Mouse (Mus musculus) spleen, postnatal 36 days (tissue): ENCODE data around the gene Mctp2.
A peak's percentile ranks its signal among the peaks of the same experiment; 100 is the strongest.
"Not testable (repeated sequence)": the region's sequence is repeated elsewhere in the genome, so short reads cannot be mapped to it uniquely, and the experiment has no call there.

ENCODE experiments used
- DNase-seq, 2 experiments: peaks; one replicate each; pipeline ENCODE4 v3.0.0; 2022; ENCODE audit warnings: low spot score in 2 of 2, mixed read lengths in 1 of 2

The Mctp2 gene

DNA sequence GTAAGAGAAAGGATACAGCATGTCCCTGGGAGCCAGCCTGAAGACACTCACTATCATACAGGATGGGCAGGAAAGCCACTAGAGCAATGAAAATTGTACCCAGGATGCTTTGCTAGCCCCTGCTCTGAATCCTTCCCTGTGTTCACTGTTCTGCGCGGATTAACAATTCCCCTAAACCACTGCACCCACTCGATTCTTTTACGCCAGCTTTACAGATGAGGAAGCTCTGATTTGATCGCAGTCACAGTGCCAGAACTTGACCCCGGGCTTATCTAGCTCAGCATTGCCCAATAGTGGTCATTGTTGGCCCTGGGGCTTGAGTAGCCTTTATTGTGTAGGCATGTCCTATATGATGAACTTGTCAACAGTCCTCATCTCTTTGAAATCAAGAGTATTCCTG is 34.9 kb downstream of the Mctp2 start:
- no peak for DNase-seq

DNA sequence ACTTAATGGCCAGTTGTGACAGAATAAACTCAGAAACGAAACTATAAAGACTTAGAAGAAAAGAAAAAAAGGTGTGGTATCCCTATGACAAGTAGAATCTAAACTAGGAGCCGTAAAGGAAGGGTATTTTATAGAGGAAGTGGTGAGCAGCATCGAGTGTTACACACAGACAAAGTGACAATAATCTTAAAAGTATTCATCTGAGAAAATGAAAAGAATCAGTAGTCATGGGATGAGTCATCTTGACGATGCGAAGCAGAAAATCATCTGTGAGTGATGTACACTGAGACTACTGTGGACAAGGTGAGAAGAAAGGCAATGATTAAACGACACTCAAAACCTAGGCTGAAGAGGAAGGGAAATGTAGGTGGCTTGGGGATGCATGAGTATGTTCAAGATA is 36.4 kb downstream of the Mctp2 start:
- no peak for DNase-seq

DNA sequence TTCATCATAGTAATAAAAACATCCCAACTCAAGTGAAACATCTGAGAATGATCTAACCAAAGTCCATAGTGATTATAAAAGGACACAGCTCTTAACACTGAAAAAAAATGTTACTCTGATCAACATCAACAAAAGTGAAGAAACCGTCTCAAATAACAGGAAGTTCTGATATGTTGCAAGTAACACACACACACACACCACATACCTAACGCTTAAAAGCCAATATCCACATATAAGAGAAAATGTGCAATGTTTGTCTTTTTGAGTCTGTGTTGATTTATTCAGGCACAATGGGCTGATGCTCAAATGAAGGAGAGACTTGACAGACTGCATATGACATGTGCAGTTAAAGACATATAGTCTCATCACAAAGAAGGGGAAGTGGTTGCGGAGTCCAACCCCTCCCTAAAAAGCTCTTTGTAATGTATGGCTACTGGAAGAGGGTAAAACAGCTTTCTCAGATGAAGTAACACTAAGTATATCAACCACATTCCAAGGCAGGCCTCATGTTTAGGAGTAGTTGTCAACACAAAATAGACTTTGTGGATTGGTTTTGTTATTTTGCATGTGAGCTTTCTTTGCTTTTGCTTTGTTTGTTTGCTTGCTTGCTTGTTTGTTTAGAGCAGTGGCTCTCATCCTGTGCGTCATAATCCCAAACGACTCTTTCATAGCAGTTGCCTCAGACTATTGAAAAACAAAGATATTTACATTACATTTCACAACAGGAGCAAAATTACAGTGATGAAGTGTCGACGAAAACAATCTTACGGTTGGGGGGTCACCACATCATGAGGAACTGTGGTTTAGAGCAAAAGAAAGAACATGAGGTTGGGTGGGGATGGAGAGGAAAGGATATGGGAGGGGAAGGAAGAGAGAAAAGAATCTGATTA is 45.4 kb downstream of the Mctp2 start:
- peak; percentile 36 to 41 for DNase-seq

DNA sequence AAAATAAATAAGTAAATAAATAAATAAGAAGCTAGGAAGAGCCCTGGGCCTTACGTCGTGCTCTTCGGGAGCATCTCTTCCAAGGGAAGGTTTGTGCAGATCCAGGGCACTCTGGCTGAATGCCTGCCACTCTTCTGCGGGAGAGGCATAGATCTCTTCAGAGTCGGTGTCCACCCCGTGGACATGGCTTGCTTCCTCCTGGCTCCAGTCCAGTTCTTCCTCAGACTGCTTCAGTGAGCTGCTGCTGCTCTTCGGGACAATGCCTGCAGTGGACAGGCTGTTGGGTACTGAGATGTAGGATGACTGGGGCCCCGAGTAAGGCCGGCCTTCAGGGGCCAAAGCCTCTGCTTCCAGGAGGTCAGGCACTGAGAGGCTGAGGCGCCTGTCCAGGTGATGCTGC is 47.4 kb downstream of the Mctp2 start:
- no peak for DNase-seq

DNA sequence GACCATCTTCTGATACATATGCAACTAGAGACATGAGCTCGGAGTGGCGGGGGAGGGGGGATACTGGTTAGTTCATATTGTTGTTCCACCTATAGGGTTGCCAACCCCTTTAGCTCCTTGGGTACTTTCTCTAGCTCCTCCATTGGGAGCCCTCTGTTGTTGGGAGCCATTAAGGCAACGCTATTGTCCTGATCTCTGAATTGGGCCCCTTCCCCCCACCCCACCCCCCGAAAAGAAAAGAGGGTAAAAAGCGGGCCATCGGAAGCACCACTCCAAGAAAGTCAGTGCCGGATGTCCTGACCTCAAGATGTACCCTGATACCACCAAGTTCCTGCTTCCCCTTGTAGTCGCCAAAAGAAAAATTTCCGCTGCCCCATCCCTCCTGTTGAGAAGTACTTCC is 56.1 kb downstream of the Mctp2 start:
- DNase-seq, result not testable (repeated sequence)

DNA sequence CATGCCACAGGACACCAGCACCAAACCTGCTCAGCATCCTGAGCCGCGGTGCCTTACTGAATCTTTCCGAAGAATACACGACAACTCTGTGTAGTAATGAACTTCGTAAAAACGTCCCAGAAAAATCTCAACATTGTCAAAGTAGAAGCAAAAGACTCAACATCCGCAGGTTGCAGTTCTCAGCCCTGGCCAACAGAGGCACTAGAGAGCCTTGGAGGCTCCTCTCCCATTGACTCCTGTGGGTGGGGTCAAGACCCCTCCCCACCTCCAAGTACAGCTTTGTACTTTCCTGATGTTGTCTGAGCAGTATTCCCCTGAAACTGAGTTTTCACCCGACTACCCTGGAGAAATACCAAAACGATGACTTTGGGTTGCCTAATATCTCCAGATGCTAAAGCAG is 65.1 kb downstream of the Mctp2 start:
- no peak for DNase-seq

DNA sequence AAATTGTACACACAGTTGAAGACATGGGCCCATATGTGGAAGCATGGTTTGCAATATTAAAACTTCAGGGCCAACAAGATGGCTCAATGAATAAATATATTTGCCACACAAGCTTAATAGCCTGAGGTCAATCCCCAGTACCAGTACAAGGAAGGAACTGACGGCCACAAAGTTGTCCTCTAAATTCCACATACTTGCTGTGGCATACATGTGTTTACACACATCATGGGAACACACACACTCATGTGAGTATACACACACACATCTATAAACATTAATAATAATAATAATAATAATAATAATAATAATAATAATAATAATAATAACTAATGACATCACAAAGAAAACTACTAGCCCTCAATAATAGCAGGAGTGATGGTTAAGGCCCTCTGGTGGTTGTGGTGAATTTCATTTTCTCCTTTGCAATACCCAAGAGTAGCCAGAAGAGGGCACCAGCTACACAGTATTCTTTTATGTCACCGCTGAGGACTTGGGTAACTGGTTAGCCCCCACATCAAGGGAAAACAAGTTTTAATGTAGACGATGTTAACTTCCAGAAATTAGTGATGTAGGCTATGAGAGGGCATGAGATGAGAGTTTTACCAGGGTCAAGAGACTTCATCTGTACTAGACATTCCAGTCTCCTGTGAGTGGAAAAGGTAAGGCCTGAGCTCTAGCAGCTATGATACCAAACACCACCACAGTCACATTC is 66.5 kb downstream of the Mctp2 start:
- DNase-seq, result peak; percentile 41 to 61

DNA sequence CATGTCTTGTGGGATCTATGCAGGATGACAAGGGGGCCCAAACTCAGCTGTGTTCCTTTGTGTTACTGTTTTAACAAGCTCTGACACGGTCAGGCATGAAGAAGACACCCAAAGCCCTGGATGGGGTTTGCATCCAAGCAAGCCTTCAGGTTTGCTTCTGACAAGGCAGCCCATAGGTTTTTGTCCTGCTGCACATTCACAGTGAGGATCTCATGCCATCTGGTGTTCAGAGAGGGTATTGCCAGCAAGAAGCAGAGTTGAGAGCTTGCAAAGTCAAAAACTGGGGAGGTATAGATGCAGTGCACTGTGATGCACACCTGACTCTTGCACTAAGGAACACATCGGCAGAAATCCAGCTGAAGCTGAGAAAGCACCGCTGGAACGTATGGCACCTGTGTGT is 67.8 kb downstream of the Mctp2 start:
- DNase-seq, result peak; percentile 45 to 46

DNA sequence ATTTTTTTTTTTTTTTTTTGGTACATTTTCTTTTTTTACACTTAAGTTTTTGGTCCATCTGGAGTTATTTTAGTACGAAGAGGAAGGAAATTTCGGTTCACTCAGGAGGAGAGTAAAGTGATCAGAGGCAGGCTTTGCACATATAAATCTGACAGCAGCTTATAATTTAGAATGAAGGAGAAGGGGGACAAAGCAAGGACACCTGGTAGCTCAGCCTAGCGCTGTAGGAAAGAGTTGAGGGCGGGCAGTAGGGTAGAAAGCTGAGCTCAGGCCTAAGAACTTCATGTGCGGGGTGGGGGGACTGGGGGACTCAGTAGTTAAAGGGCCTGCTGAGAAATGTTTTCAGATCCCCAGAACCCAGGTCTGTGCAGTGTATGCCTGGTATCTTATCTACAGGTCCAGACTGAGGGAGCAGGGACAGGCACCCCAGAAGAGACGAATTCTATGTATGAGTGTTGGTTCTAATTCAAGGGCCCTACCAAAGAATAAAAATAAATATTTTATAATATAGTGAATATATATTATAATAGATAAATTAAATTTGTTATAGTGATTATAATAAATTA is 71.9 kb downstream of the Mctp2 start:
- DNase-seq, result no peak

DNA sequence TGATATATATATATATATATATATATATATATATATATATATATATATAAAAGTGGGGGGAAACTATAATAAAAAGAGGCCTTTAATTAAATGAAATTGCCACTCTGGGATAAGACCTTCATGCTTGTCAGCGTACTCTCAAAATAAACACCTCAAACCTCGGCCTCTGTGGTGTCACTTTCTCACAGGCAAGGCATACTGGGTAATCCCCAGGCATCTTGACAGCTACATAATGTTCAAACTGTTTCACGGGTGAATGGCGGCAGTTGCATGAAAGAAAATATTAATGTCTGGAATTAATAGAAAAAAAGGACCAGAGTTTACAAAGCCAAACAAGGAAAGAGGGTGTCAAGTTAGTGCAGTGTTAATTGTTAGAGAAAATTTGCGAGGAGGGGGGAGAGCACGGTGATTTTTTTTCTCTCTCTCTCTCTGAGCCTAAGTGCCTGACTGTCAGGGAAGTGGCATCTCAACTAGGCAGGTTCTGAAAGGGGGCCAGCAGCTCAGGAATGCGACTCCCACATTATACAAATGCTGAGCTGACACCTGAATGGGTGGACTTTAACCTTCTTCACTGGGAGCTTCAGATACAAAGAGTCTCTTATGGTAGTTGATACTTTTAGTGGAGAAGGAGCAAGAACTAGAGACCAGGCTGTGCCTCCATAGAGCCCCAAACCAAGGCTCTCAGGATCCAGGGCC is 75.1 kb downstream of the Mctp2 start:
- no peak for DNase-seq

DNA sequence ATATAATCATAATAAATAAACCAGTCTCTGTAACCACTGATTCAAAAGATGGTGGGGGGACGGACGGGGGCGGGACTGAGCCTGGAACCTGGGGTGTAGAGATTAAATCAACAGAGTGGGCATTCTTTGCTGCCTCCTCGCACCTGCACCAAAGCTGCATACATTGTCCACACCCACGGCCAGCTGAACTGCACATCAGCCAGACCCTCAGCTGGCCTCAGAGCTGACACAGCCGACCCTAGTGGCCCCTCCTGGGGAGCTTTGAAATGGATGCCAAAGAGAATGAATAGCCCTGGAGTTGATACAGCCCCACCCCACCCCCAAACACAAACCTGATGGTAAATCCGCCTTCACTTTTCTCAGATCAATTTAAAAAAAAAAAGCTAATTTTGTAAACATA is 76.5 kb downstream of the Mctp2 start:
- DNase-seq, result no peak

DNA sequence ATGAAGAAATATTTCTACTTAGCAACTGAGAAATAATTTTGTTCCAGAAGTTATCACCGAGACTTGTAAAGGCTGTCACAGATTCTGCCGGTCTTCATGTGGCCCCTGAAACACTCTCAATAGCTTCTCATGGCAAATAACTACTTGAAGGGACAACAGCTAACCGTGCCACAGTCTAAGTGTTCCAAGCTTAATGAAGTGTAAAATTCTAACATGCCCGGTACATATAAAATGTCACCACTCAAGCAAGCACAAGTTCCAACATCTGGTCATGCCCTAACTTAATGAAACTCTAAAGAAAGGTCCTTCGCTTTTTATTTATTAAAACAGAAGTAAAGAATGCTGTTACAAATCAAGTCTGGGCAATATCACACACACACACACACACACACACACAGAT is 82.8 kb downstream of the Mctp2 start:
- no peak for DNase-seq

DNA sequence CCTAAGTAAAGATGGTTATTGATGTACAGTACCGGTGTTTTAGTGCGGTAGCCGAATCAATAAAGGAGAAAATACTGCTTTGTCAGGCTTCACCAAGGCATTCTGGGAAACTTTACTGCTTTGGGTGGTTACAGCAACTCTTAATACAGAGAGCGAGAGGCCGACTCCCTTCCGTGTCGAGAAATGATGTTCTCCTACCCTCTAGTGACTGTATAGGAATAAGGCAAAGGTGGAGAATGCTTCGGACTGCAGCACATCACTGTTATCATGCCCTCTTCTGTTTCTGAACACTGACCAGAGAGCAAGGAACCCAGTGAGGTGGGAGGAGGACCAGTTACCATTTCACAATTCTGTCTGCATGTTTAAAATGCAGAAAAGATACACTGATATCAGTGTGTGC is 83.9 kb downstream of the Mctp2 start:
- no peak for DNase-seq

DNA sequence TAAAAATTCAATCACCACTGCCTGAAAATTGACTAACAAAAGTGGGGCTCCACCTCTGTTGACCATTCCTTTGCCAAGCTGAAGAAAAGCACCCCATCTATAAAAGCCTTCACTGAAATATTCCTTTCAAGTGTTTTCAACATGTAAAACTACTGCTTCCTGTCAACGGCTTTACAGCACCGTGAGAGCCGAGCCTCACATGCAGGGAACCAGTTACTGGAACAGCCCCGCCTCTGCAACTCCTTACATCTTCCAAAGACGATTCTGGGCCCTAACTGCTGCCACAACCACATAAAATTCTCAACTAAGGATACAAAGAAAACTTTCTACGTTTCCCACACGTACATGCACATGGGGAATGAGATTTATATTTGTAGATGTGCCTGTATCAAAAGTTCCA is 88.4 kb downstream of the Mctp2 start:
- no peak for DNase-seq

DNA sequence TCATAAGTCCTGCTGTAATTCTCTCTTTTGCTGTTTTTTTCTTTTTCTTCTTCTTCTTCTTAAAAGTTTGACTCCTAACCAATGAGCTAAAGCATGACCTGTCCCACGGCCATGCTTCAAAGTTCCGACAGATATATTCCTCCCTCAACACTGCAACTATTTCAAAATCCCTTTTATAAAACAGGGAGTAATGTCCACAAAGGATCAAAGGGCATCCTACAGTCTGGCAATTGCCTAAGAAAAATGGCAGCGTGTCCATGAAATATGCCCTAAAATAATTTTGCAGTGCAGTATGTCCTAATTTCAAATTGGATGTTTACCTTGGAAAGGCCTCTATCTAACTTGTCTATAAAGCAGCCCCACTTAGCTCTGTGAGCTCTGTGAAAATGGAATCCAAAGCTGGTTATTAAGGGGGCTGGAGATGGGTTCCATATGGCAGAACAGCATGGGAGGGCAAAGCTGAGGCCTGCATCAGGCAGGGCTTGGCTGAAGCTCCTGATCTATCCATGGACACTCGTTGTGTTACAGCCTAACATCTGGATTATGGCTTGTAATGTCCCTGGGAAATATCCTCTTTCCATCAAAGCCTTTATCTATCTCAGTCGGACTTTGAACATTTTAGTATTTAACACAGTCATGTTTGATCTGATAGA is 90.7 kb downstream of the Mctp2 start:
- DNase-seq, result no peak

DNA sequence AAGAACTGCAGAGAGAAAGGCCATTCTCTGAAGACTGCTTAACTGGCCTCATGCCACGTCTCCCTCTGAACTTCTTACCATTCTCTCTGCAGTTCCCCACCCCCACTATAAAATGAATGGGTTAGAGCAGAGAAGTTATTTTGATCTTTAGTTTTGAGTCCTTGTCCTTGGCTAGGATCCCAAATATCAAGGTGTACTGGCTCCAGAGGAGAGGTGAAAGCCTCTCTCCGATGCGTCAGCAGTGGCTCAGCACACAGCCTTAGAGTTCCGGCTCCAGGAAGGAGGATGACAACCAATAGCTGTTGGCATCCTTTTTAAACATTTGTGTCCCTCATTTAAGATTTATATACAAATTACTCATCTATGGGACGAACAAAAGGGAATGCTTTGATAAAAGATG is 96.2 kb downstream of the Mctp2 start:
- DNase-seq, result no peak

DNA sequence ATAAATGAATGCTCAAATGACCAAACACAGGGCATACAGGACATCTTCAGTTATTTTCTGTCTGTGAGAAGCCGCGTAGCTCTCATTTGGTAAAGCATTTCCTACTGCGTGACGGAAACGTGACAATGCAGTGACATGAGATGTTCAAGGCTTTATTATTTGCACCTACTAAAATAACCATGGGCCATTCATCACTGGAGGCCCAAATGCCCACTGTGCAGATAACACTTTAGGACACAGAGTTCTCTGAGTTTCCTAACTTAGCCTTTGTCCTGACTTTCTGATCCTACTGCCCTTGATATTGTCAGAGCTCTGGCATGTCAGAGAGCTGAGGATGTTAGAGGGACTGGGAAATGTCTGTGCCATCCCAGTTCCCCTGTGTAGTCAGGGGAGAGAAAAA is 97.1 kb downstream of the Mctp2 start:
- DNase-seq, result no peak

DNA sequence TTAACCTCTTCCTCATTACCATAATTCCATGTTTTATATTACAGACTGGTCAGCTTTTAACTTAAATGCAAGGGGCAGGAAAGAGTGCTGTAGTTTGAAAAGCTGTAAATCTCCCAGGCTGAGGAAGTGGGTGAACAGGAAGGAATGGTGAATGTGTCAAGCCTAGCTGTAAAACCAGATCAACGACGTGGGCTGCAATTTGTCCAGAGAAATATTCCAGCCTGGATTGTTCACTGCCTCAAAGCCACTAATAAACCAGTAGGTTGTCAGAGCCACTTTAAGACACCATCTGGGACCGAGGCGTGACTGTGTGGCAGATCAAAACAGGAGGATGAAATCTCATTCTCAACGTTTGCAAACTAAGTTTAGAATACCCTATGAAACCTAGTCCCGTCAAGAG is 99.6 kb downstream of the Mctp2 start:
- DNase-seq, result no peak

DNA sequence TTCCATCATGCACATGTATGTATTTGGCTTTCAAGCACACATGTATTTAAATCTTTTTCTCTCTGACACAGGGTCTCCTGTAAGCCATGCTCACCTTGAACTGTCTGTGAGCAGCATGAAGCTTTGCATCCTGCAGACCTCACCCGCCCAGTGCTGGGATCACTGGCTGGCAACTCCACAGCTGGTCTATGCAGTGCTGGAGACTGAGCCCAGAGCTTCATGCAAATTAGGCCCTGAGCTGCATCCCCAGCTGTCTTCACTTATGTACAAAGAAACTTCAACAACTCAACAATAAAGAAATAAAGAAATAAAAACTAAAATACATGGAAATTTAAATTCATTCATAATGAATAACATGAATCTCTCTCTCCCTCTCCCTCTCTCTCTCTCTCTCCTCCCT is 110.7 kb downstream of the Mctp2 start:
- no peak for DNase-seq

DNA sequence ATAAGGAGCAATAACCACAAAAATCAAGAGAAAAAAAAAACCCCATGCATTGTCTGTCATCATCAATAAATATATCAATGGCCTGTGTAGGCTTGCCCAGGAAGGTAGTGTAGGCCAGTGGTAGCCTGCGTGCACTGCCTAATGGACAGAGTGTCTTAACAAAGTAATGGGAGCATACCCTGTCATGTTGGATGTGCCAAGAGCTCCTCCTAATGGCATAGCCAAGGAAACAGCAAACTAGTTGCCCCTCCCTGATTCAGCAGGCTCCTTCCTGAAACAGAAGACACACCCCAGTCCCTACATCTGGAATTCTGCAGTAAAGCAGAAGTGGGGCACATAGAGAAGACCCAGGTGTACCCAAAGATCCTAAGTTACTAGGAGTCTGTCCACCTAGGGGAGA is 113.1 kb downstream of the Mctp2 start:
- no peak for DNase-seq

DNA sequence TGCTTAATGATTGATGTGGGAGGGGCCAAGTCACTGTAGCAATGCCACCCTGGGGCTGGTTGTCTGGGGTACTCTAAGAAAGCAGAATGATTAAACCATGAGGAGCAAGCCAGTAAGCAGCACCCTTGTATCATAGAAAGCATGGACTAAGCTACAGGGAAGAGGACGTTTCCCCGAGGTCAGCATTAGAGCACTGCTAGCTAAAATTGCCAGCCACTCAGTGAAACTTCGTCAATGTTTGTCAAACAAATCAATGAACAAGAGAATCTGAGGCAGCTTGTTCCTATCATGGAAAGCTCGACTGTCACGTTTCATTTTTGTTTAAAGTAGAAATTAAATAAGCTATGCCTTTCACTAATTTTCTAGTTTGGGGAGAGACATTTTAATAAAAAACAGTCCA is 124.8 kb downstream of the Mctp2 start:
- no peak for DNase-seq

DNA sequence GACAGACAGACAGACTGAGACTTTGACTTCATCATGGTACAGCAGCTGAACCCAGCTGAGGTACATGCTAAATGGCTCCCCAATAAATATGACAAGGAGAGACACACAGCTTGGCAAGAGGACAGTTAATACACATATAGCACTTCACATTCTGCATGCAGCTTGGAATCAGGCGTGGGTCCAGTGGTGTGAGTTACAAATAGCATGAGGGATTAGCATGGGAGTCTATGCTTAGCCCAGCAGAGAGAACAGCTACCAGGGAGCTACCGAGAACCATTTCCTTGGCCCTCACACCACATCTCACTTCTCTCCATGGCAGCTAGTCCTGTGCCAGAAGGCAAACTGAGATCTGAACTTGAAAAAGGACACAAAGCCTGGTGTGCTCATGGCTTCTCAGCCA is 137.1 kb downstream of the Mctp2 start:
- no peak for DNase-seq
